Mouse (Mus musculus) forebrain, embryonic 13.5 days (tissue): ENCODE data around the gene Cdc5l. TPM values are rescaled to one million over a fixed set of nuclear protein-coding genes. Genes with fewer than 3 reads are reported as not detected.
A peak's percentile ranks its signal among the peaks of the same experiment; 100 is the strongest.
"Not testable (repeated sequence)": the region's sequence is repeated elsewhere in the genome, so short reads cannot be mapped to it uniquely, and the experiment has no call there.

Experiments
- ATAC-seq: fragments of 200-750 bp; cut with Nextera tagmentation; 2 replicates; pipeline ENCODE4 v1.8.0; 2017
- H3K27ac ChIP-seq: fragments of 300-500 bp; sonication (generic); 2 replicates; pipeline ENCODE4 v1.5.1; 2015; ENCODE audit warnings: inconsistent platforms, mild to moderate bottlenecking, moderate library complexity
- H3K27me3 ChIP-seq: fragments of 300-500 bp; sonication (generic); 2 replicates; pipeline ENCODE4 v1.6.1; 2015; ENCODE audit warnings: mild to moderate bottlenecking, inconsistent platforms
- H3K36me3 ChIP-seq: fragments of 300-500 bp; sonication (generic); 2 replicates; pipeline ENCODE4 v1.6.1; 2015; ENCODE audit warnings: mild to moderate bottlenecking, inconsistent platforms; ENCODE audit not compliant: poor library complexity, severe bottlenecking
- H3K4me1 ChIP-seq: fragments of 300-500 bp; sonication (generic); 2 replicates; pipeline ENCODE4 v1.6.1; 2015; ENCODE audit warnings: inconsistent platforms
- H3K4me2 ChIP-seq: fragments of 300-500 bp; sonication (generic); 2 replicates; pipeline ENCODE4 v1.6.1; 2015; ENCODE audit warnings: inconsistent platforms, mild to moderate bottlenecking, moderate library complexity
- H3K4me3 ChIP-seq: fragments of 300-500 bp; sonication (generic); 2 replicates; pipeline ENCODE4 v1.5.1; 2015; ENCODE audit warnings: mild to moderate bottlenecking, inconsistent platforms
- H3K9ac ChIP-seq: fragments of 300-500 bp; sonication (generic); 2 replicates; pipeline ENCODE4 v1.6.1; 2015; ENCODE audit warnings: mild to moderate bottlenecking, inconsistent platforms
- H3K9me3 ChIP-seq: fragments of 300-500 bp; sonication (generic); replicated peaks from 2 replicates; pipeline ENCODE4 v1.6.1; 2016; ENCODE audit warnings: inconsistent platforms
- WGBS: fragments of 180-500 bp; shearing (Covaris S2); methylation state at CpG from one replicate; pipeline ENCODE4 v1.1.7; 2015; 5-methylcytosine and 5-hydroxymethylcytosine counted together
- polyA plus RNA-seq: library from polyadenylated mRNA; unstranded; fragments of >200 nt; fragmentation: Nextera tagmentation; extraction: Ambion mirVana; gene quantifications from 2 replicates; pipeline ENCODE4 v1.2.1, GENCODE M21; 2015

Cdc5l gene
- polyA plus RNA-seq, 1 experiment from 2014 or later = 79.9 TPM

DNA sequence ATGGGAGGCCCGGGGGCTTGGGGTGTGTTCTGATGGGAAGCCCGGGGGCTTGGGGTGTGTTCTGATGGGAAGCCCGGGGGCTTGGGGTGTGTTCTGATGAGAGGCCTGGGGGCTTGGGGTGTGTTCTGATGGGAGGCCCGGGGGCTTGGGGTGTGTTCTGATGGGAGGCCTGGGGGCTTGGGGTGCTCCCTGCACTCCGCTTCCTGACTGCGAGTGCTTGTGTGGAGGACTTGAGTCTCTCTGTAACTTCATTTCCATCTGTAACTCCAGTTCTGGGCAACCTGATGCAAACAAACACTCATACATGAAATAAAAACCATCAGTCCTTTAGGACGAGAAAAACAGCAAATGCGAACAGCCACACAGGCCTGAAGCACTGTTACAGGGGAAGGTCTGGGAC lies 25.5 kb upstream of the Cdc5l start:
- Histone ChIP-seq H3K27me3 (no peaks in the 10 kb centered on the region), H3K4me3 (no peak overlapping the region), H3K9ac (no peak overlapping the region), H3K9me3 (no peaks in the 10 kb centered on the region), H3K27ac (no peak overlapping the region), H3K36me3 (no peaks in the 10 kb centered on the region), H3K4me1 (peaks cover 17% of the 10 kb centered on the region), H3K4me2 (no peak overlapping the region)
- ATAC-seq = no peak
- WGBS = 98% methylated on average over 6 of the region's 8 CpGs

DNA sequence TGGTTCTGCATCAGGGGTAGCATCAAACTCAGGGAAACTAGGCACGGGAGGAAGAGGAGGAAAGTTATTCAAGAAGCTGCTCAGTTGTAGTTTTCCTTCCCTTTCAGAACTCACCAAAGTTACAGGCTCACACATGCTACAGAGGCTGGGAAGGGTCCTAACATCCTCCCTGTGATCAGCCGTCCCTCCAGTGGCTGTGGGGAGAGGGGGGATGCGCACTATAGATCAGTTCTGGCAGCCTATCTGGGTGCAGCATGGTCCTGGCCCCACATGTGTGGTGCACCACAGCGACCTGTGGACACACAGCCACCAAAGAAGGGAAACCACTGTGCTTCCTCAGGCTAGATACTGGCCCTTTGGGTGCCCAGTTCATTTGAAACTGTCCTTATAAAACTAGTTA lies 25.0 kb upstream of the Cdc5l start:
- H3K36me3 ChIP-seq = no peaks in the 10 kb centered on the region
- no peak overlapping the region for H3K4me2 ChIP-seq
- no peaks in the 10 kb centered on the region for H3K27me3 ChIP-seq
- no peak overlapping the region for H3K9ac ChIP-seq
- 84% methylated on average over 4 of the region's 4 CpGs for WGBS
- ATAC-seq = no peak
- H3K27ac ChIP-seq = no peak overlapping the region
- no peaks in the 10 kb centered on the region for H3K9me3 ChIP-seq
- H3K4me1 ChIP-seq = peaks cover 17% of the 10 kb centered on the region
- H3K4me3 ChIP-seq = no peak overlapping the region

DNA sequence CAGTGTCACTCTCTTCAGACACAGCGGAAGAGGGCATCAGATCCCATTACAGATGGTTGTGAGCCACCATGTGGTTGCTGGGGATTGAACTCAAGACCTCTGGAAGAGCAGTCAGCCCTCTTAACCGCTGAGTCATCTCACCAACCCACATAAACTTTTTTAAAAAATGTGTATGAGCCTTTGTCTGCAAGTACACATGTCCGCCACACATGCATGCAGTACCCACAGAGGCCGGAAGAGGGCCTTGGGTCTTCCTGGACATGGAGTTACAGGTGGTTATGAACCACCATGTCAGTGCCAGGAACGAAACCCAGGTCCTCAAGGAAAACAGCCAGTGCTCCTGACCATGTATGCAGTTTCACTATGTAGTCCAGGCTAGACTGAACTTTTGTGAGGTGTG lies 23.9 kb upstream of the Cdc5l start:
- peaks cover 19% of the 10 kb centered on the region for H3K4me1 ChIP-seq
- no peaks in the 10 kb centered on the region for H3K27me3 ChIP-seq
- 93% methylated on average over 5 of the region's 5 CpGs for WGBS
- no peak overlapping the region for H3K9ac ChIP-seq
- H3K27ac ChIP-seq = peak overlapping the region; percentile 71
- H3K9me3 ChIP-seq = no peaks in the 10 kb centered on the region
- no peak overlapping the region for H3K4me3 ChIP-seq
- no peak for ATAC-seq
- H3K4me2 ChIP-seq = no peak overlapping the region
- H3K36me3 ChIP-seq = no peaks in the 10 kb centered on the region

DNA sequence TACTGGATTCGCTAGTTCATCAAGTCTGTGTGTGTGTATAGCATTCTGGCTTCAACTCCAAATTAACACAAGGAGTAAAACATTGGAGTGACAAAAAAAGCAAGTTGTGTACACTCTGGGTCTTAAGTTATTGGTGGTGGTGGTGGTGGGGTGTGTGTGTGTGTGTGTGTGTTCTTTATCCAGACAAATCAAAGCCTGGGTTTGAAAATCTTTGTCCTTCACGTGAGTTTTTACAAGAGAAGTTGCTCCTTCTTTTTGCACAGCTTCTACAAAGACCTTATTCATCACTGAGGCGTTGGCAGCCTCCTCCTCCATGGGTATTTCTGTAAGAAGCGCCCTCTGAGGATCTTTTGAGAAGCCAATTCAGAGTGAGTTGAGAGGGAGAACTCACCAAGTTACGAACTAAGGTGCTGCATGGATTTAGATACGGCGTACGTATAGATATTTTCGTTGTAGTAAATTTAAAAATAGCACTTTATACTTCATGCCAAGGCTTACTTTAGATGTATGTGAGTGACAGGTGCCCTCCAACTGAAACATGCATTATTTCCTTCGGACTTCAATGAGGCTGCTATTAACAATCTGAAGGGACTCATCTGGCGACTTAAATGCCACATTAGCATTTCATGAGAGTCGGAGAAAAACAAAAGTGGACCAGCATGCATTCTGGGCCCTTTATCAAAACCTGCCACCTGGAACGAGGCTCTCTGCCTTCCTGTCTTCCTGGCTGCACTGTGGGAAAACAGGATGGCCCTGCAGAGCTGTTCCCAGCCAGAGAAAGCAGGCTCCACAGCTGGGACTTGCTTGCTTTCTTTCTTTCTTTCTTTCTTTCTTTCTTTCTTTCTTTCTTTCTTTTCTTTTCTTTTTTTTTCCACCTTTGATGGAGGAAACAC lies 23.0 kb upstream of the Cdc5l start:
- ATAC-seq = peak; percentile 53; the same call in 1 of the 2 replicates

DNA sequence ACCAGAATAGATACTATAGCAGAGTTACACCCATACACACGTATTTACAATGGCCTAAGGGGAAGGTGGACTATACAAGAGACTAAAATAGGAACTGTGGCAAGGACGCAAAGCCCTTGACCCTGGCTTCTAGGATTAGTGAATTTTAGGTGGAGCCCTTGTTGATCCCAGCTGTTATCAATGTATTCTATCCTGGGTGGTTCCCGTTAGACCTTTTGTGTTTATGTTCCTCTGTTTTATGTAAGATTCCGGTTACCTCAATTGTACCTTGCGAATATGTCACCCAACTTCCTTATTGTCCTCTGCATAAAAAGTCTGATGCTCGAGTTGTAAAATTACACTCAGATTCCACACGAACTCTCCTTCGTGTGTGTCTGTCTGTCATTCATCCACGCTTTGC lies 22.2 kb upstream of the Cdc5l start:
- H3K4me2 ChIP-seq, H3K4me3 ChIP-seq, H3K27me3 ChIP-seq, ATAC-seq, H3K36me3 ChIP-seq, H3K9me3 ChIP-seq, H3K9ac ChIP-seq: not testable (repeated sequence)
- Histone ChIP-seq H3K27ac (peak overlapping the region; percentile 71; the same call in 1 of the 2 replicates), H3K4me1 (peaks cover 28% of the 10 kb centered on the region)
- 78% methylated on average over 9 of the region's 9 CpGs for WGBS

More for the DNA sequence above, 23.0 kb upstream of the Cdc5l start:
- Histone ChIP-seq H3K27me3 (no peaks in the 10 kb centered on the region), H3K9ac (peak overlapping the region; percentile 13; the same call in 1 of the 2 replicates), H3K4me2 (peak overlapping the region; percentile 33), H3K36me3 (no peaks in the 10 kb centered on the region), H3K4me3 (no peak overlapping the region), H3K4me1 (peaks cover 27% of the 10 kb centered on the region), H3K27ac (peak overlapping the region; percentile 71), H3K9me3 (no peaks in the 10 kb centered on the region)
- 24% methylated on average over 13 of the region's 13 CpGs for WGBS

DNA sequence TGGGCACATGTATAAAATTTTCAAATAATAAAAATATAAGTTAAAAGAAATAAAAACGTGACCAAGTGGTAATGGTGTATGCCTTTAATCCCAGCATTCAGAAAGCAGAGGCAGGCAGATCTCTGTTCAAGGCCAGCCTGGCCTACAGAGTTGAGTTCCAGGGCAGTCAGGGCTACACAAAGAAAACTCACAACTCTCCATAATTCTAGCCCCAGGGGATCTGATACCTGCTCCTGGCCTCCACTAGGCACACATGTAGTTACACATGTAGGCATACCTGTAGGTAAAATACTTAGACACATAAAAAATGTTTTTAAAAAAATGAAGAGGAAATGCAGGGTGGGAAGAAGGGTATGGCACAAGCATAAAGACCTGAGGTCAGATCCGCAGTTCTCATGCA lies 21.3 kb upstream of the Cdc5l start:
- Histone ChIP-seq H3K36me3 (no peaks in the 10 kb centered on the region), H3K4me1 (peaks cover 28% of the 10 kb centered on the region), H3K27me3 (no peaks in the 10 kb centered on the region), H3K4me2 (no peak overlapping the region), H3K4me3 (no peak overlapping the region), H3K27ac (no peak overlapping the region), H3K9ac (no peak overlapping the region), H3K9me3 (no peaks in the 10 kb centered on the region)
- WGBS = 92% methylated on average over 2 of the region's 2 CpGs
- no peak for ATAC-seq

DNA sequence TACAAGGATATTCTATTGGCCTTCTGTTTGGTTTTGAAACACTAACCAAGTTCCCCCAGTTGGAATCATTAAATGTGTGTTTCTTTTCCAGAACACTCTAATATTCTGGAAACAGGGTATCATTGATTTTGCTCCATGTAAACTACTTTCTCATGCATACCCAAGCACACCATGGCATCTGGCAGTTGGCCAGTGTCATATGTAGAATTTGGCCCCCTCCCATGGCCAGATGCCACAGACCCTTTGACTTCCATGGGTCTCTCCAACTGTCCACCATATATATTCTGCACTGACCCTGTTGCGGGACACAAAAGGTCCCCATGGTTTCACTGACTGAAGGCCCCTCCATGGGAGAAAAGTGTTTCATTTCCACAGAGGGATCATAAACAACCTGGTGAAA lies 18.7 kb upstream of the Cdc5l start:
- Histone ChIP-seq H3K36me3 (no peaks in the 10 kb centered on the region), H3K27ac (no peak overlapping the region), H3K4me2 (no peak overlapping the region), H3K27me3 (no peaks in the 10 kb centered on the region), H3K4me3 (no peak overlapping the region), H3K4me1 (peaks cover 24% of the 10 kb centered on the region), H3K9me3 (no peaks in the 10 kb centered on the region), H3K9ac (no peak overlapping the region)
- WGBS = 93% methylated on average over 1 of the region's 1 CpGs
- no peak for ATAC-seq

DNA sequence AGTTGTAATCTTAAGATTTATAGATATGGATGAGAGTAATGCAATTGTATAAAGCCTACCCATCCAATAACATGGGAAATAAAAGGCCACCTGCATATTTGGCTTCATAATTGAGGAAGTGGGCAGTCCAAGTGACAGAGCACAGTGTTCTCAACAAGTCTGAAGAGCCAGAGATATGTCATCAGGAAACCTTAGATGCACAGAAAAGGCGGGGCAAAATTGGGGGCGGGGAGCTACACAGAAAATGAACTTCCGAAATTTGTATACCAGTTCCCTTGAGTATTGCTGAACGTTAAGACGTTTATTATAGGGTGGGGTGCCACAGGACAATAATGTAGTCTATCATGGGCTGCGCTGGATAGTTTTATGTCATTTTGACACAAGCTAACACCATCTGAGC lies 16.6 kb upstream of the Cdc5l start:
- 98% methylated on average over 6 of the region's 6 CpGs for WGBS
- ATAC-seq = no peak
- H3K4me2 ChIP-seq = no peak overlapping the region
- H3K27me3 ChIP-seq = no peaks in the 10 kb centered on the region
- no peak overlapping the region for H3K27ac ChIP-seq
- no peak overlapping the region for H3K9ac ChIP-seq
- H3K4me3 ChIP-seq = no peak overlapping the region
- no peaks in the 10 kb centered on the region; the same call in 1 of the 2 replicates for H3K36me3 ChIP-seq
- no peaks in the 10 kb centered on the region for H3K9me3 ChIP-seq
- peaks cover 11% of the 10 kb centered on the region for H3K4me1 ChIP-seq

DNA sequence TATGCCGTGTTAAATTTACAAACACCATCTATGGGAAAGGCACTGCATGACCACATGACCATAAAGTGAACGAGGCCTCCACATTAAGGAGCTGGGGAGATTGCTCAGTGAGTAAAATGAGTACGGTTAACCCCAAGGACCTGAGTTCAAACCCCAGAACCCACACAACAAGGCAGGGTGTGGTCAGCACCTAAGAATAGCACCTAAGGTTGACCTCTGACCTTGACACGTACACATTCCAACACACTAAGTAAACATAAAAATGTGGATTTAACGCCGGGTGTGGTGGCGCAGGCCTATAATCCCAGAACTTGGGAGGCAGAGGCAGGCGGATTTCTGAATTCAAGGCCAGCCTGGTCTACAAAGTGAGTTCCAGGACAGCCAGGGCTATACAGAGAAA lies 16.0 kb upstream of the Cdc5l start:
- peaks cover 3% of the 10 kb centered on the region; the same call in 1 of the 2 replicates for H3K36me3 ChIP-seq
- H3K9me3 ChIP-seq = no peaks in the 10 kb centered on the region
- H3K27ac ChIP-seq = no peak overlapping the region
- WGBS = 95% methylated on average over 8 of the region's 8 CpGs
- no peak overlapping the region for H3K9ac ChIP-seq
- no peak overlapping the region for H3K4me2 ChIP-seq
- no peaks in the 10 kb centered on the region for H3K27me3 ChIP-seq
- H3K4me1 ChIP-seq = peaks cover 11% of the 10 kb centered on the region
- no peak overlapping the region for H3K4me3 ChIP-seq
- ATAC-seq = no peak

DNA sequence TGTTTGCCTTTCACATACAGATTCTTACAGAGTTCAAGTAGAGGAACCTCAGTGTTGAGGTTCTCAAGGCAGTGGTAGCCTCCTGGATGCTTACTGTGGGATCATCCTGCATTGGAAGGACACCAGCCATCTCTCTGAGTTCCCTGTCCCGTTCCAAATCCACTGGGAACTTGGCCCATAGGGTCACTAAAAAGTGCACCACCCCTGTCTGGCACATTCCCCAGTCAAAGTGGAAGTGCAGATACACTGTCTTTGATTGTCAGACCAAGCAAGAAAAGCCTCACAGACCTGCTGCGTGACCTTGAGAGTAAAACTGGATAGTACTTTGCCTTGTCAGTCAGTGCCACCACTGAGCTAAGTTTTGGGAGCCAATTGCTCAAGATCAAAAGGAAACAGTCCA lies 13.5 kb upstream of the Cdc5l start:
- H3K27ac ChIP-seq = no peak overlapping the region
- peaks cover 6% of the 10 kb centered on the region for H3K4me1 ChIP-seq
- H3K9me3 ChIP-seq = no peaks in the 10 kb centered on the region
- H3K9ac ChIP-seq = no peak overlapping the region
- H3K4me2 ChIP-seq = no peak overlapping the region
- no peak for ATAC-seq
- peaks cover 12% of the 10 kb centered on the region; the same call in 1 of the 2 replicates for H3K36me3 ChIP-seq
- no peaks in the 10 kb centered on the region for H3K27me3 ChIP-seq
- no peak overlapping the region for H3K4me3 ChIP-seq
- WGBS = 87% methylated on average over 2 of the region's 2 CpGs

DNA sequence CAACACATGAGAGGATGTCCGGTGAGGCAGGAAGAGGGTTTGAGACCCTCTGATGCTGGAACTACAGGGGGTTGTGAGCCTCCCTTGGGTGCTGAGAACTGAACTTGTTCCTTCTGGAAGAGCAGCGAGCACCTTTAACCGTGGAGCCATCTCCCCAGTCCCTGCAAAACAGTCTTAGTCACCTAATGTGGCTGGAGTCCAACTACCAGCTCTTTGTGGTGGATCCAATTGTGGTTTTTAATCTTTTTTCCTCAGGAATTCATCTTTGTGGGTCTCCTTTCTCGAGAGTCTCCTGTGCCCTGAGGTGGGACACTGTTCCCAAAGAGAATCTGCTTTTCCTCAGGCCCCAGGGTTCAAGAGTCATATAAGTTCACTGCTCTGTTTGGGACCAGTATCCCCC lies 12.4 kb upstream of the Cdc5l start:
- Histone ChIP-seq H3K4me1 (no peaks in the 10 kb centered on the region), H3K4me2 (no peak overlapping the region), H3K27me3 (no peaks in the 10 kb centered on the region), H3K9ac (no peak overlapping the region), H3K4me3 (no peak overlapping the region), H3K36me3 (peaks cover 16% of the 10 kb centered on the region), H3K9me3 (no peaks in the 10 kb centered on the region), H3K27ac (no peak overlapping the region)
- no peak for ATAC-seq
- 88% methylated on average over 4 of the region's 4 CpGs for WGBS

DNA sequence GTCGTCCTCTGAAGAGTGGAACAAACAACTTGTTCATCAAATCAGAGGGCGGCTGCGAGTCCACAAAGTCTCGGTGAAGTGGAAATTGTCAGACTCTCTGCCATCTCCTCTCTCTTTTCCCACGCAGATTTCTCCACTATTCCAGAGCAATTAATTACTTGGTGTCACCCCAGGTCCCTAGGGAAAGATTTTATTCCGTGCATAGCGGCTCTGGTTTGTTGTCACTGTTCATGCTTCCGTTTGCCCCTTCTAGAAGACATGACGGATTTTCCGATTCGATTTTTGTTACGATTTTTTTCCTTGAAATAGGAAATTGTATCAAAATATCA lies 689 bp upstream of the Cdc5l start:
- peak overlapping the region; percentile 93 for H3K9ac ChIP-seq
- peak overlapping the region; percentile 92 for H3K4me2 ChIP-seq
- H3K36me3 ChIP-seq = peaks cover 17% of the 10 kb centered on the region; the same call in 1 of the 2 replicates
- no peaks in the 10 kb centered on the region for H3K27me3 ChIP-seq
- WGBS = 12% methylated on average over 12 of the region's 12 CpGs
- no peaks in the 10 kb centered on the region for H3K9me3 ChIP-seq
- peak overlapping the region; percentile 94 for H3K27ac ChIP-seq
- ATAC-seq = no peak
- H3K4me1 ChIP-seq = peaks cover 29% of the 10 kb centered on the region
- peak overlapping the region; percentile 87 for H3K4me3 ChIP-seq
